Mouse (Mus musculus) midbrain, embryonic 11.5 days (tissue): Measurements from ENCODE around the gene Mroh7. TPM values are rescaled to one million over a fixed set of nuclear protein-coding genes. Genes with fewer than 3 reads are reported as not detected.

Source experiments
- ATAC-seq: fragments of 200-750 bp; cut with Nextera tagmentation; 2 replicates; pipeline ENCODE4 v1.8.0; 2017; ENCODE audit warnings: moderate TSS enrichment, moderate library complexity; ENCODE audit not compliant: low FRiP score
- DNase-seq: peaks from one replicate; pipeline ENCODE4 v3.0.0; 2015; ENCODE audit warnings: low spot score; ENCODE audit errors: missing footprints
- H3K27ac ChIP-seq: fragments of 300-500 bp; sonication (generic); 2 replicates; pipeline ENCODE4 v1.5.1; 2014; ENCODE audit warnings: low read depth, low read length
- H3K27me3 ChIP-seq: fragments of 300-500 bp; sonication (generic); 2 replicates; pipeline ENCODE4 v1.6.1; 2014; ENCODE audit warnings: mild to moderate bottlenecking, low read length, moderate library complexity, mixed read lengths; ENCODE audit not compliant: control insufficient read depth, insufficient read depth
- H3K36me3 ChIP-seq: fragments of 300-500 bp; sonication (generic); 2 replicates; pipeline ENCODE4 v1.6.1; 2014; ENCODE audit warnings: mild to moderate bottlenecking, low read length, moderate library complexity, mixed read lengths; ENCODE audit not compliant: control insufficient read depth, insufficient read depth
- H3K4me1 ChIP-seq: fragments of 300-500 bp; sonication (generic); 2 replicates; pipeline ENCODE4 v1.6.1; 2014; ENCODE audit warnings: low read length; ENCODE audit not compliant: control insufficient read depth, insufficient read depth
- H3K4me2 ChIP-seq: fragments of 300-500 bp; sonication (generic); 2 replicates; pipeline ENCODE4 v1.6.1; 2014; ENCODE audit warnings: mild to moderate bottlenecking, moderate library complexity
- H3K4me3 ChIP-seq: fragments of 300-500 bp; sonication (generic); 2 replicates; pipeline ENCODE4 v1.5.1; 2014; ENCODE audit warnings: low read depth, low read length
- H3K9ac ChIP-seq: fragments of 300-500 bp; sonication (generic); 2 replicates; pipeline ENCODE4 v1.6.1; 2014; ENCODE audit warnings: low read length
- H3K9me3 ChIP-seq: fragments of 300-500 bp; sonication (generic); 2 replicates; pipeline ENCODE4 v1.6.1; 2016; ENCODE audit warnings: low read length; ENCODE audit not compliant: control insufficient read depth
- whole genome bisulfite sequencing: fragments of 180-500 bp; shearing (Covaris S2); extraction: QIAGEN DNeasy Blood & Tissue Kit; methylation state at CpG from one replicate; pipeline ENCODE4 v1.1.7; 2014; 5-methylcytosine and 5-hydroxymethylcytosine counted together
- polyA plus RNA-seq: library from polyadenylated mRNA; unstranded; fragments of >200 nt; fragmentation: Nextera tagmentation; extraction: Ambion mirVana; gene quantifications from 2 replicates; pipeline ENCODE4 v1.2.1, GENCODE M21; 2014

The Mroh7 gene
- polyA plus RNA-seq, 1 experiment from 2014 or later = 0.07 TPM

GRCm38 (mm10) chr4:106679152-106679551, 51.6 kb downstream of the Mroh7 start:
- WGBS = 44% methylated on average over 3 of the region's 3 CpGs
- H3K4me1 ChIP-seq = peaks cover 5% of the 10 kb centered on the region
- ATAC-seq (peak; percentile 49), DNase-seq (no peak)
- H3K27ac ChIP-seq = no peak overlapping the region
- peak overlapping the region; percentile 91; the same call in 1 of the 2 replicates for H3K4me2 ChIP-seq
- no peak overlapping the region for H3K9ac ChIP-seq
- H3K9me3 ChIP-seq = no peaks in the 10 kb centered on the region
- no peaks in the 10 kb centered on the region for H3K27me3 ChIP-seq
- H3K36me3 ChIP-seq = peaks cover 3% of the 10 kb centered on the region
- no peak overlapping the region; the same call in 1 of the 2 replicates for H3K4me3 ChIP-seq

- H3K4me3 ChIP-seq = peak within 1 kb of the TSS; percentile 89
- peaks cover 4% of the 10 kb centered on the region for H3K36me3 ChIP-seq
- H3K4me1 ChIP-seq = peaks cover 5% of the 10 kb centered on the region
- under 1% methylated on average over 43 of the region's 43 CpGs for WGBS
- DNase-seq = peak; percentile 99
- peak within 1 kb of the TSS; percentile 90 for H3K9ac ChIP-seq
- no peaks in the 10 kb centered on the region for H3K9me3 ChIP-seq
- peak within 1 kb of the TSS; percentile 91 for H3K4me2 ChIP-seq
- H3K27me3 ChIP-seq = no peaks in the 10 kb centered on the region
- ATAC-seq = peak; percentile 98
- no peak within 1 kb of the TSS for H3K27ac ChIP-seq
Observed at GRCm38 (mm10) chr4:106678442-106679118, 52.1 kb downstream of the Mroh7 start, which contains the start of gene Ttc4. Ttc4 (minus strand) TSS chr4:106678944.

GRCm38 (mm10) chr4:106676749-106677148, 54.0 kb downstream of the Mroh7 start:
- Histone ChIP-seq H3K9ac (no peak overlapping the region), H3K4me1 (peaks cover 5% of the 10 kb centered on the region), H3K36me3 (peaks cover 8% of the 10 kb centered on the region), H3K9me3 (no peaks in the 10 kb centered on the region), H3K27me3 (no peaks in the 10 kb centered on the region), H3K4me3 (no peak overlapping the region), H3K27ac (no peak overlapping the region), H3K4me2 (no peak overlapping the region)
- DNase-seq (no peak), ATAC-seq (no peak)
- WGBS = 92% methylated on average over 5 of the region's 5 CpGs

- DNase-seq (no peak), ATAC-seq (no peak)
- H3K4me3 ChIP-seq = no peak overlapping the region
- H3K9me3 ChIP-seq = no peaks in the 10 kb centered on the region
- H3K27me3 ChIP-seq = no peaks in the 10 kb centered on the region
- H3K27ac ChIP-seq = no peak overlapping the region
- no peaks in the 10 kb centered on the region for H3K4me1 ChIP-seq
- H3K36me3 ChIP-seq = peaks cover 32% of the 10 kb centered on the region
- WGBS = 92% methylated on average over 2 of the region's 2 CpGs
- no peak overlapping the region for H3K4me2 ChIP-seq
- H3K9ac ChIP-seq = no peak overlapping the region
Observed at GRCm38 (mm10) chr4:106666546-106666945, 64.2 kb downstream of the Mroh7 start.

GRCm38 (mm10) chr4:106665673-106666072, 65.1 kb downstream of the Mroh7 start:
- no peak for ATAC-seq
- no peaks in the 10 kb centered on the region for H3K27me3 ChIP-seq
- 92% methylated on average over 10 of the region's 10 CpGs for WGBS
- H3K4me2 ChIP-seq = no peak overlapping the region
- H3K4me3 ChIP-seq = no peak overlapping the region
- no peak overlapping the region for H3K27ac ChIP-seq
- H3K9me3 ChIP-seq = no peaks in the 10 kb centered on the region
- H3K4me1 ChIP-seq = no peaks in the 10 kb centered on the region
- H3K9ac ChIP-seq = no peak overlapping the region
- DNase-seq = no peak
- H3K36me3 ChIP-seq = peaks cover 34% of the 10 kb centered on the region

GRCm38 (mm10) chr4:106665269-106665668, 65.5 kb downstream of the Mroh7 start:
- H3K4me1 ChIP-seq = no peaks in the 10 kb centered on the region
- no peak overlapping the region for H3K27ac ChIP-seq
- DNase-seq = no peak
- 96% methylated on average over 2 of the region's 2 CpGs for WGBS
- peaks cover 36% of the 10 kb centered on the region for H3K36me3 ChIP-seq
- no peak overlapping the region for H3K4me3 ChIP-seq
- no peak for ATAC-seq
- H3K27me3 ChIP-seq = no peaks in the 10 kb centered on the region
- no peak overlapping the region for H3K4me2 ChIP-seq
- H3K9me3 ChIP-seq = no peaks in the 10 kb centered on the region
- H3K9ac ChIP-seq = no peak overlapping the region

GRCm38 (mm10) chr4:106664697-106665096, 66.0 kb downstream of the Mroh7 start:
- H3K4me1 ChIP-seq = no peaks in the 10 kb centered on the region
- H3K36me3 ChIP-seq = peaks cover 32% of the 10 kb centered on the region
- H3K9me3 ChIP-seq = no peaks in the 10 kb centered on the region
- WGBS = 91% methylated on average over 6 of the region's 6 CpGs
- no peak overlapping the region for H3K4me3 ChIP-seq
- ATAC-seq (no peak), DNase-seq (no peak)
- H3K9ac ChIP-seq = no peak overlapping the region
- H3K27me3 ChIP-seq = no peaks in the 10 kb centered on the region
- H3K4me2 ChIP-seq = no peak overlapping the region
- H3K27ac ChIP-seq = no peak overlapping the region

GRCm38 (mm10) chr4:106663956-106664470, 66.7 kb downstream of the Mroh7 start:
- no peak overlapping the region for H3K9ac ChIP-seq
- H3K4me3 ChIP-seq = no peak overlapping the region
- H3K4me2 ChIP-seq = no peak overlapping the region
- H3K36me3 ChIP-seq = peaks cover 29% of the 10 kb centered on the region
- DNase-seq (no peak), ATAC-seq (no peak)
- H3K9me3 ChIP-seq = no peaks in the 10 kb centered on the region
- H3K27ac ChIP-seq = no peak overlapping the region
- 90% methylated on average over 5 of the region's 5 CpGs for WGBS
- H3K27me3 ChIP-seq = no peaks in the 10 kb centered on the region
- H3K4me1 ChIP-seq = no peaks in the 10 kb centered on the region

- H3K9ac ChIP-seq = no peak overlapping the region
- H3K27ac ChIP-seq = no peak overlapping the region
- WGBS = 94% methylated on average over 10 of the region's 10 CpGs
- H3K4me1 ChIP-seq = peaks cover 7% of the 10 kb centered on the region
- ATAC-seq = no peak
- no peaks in the 10 kb centered on the region for H3K9me3 ChIP-seq
- H3K4me3 ChIP-seq = no peak overlapping the region
- DNase-seq = no peak
- H3K4me2 ChIP-seq = no peak overlapping the region
- no peaks in the 10 kb centered on the region for H3K27me3 ChIP-seq
- peaks cover 10% of the 10 kb centered on the region; the same call in 1 of the 2 replicates for H3K36me3 ChIP-seq
Observed at GRCm38 (mm10) chr4:106655681-106656080, 75.0 kb downstream of the Mroh7 start.
